Mouse (Mus musculus) right cerebral cortex, postnatal 36 days (tissue): ENCODE data around the gene Mical3.

Source experiments
- DNase-seq, 2 experiments: peaks; one replicate each; pipeline ENCODE4 v3.0.0; 2022; ENCODE audit warnings: low spot score in 2 of 2, mixed read lengths in 1 of 2

Gene Mical3

DNA sequence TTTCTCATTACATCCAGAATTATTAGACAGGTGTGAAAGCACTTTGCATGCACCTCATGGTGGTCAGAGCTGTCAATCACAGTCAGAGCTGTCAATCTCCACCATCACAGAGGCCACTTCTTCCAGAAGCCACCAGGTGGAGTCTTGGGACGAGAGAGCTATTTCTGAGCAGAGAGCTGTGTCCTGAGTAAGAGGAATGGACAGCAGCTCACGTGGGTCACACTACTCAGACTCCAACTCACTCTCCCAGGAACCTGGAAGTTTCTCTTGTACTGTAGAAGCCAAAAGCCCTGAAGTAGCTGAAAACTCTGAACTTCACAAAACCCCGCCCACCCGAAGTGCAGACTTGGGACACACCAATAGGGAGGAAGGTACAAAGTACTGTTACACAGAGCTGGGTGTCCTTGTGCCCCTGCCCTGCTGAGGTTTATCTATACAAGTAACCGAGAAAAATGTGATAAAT lies 227.3 kb downstream of the Mical3 start:
- no peak for DNase-seq

DNA sequence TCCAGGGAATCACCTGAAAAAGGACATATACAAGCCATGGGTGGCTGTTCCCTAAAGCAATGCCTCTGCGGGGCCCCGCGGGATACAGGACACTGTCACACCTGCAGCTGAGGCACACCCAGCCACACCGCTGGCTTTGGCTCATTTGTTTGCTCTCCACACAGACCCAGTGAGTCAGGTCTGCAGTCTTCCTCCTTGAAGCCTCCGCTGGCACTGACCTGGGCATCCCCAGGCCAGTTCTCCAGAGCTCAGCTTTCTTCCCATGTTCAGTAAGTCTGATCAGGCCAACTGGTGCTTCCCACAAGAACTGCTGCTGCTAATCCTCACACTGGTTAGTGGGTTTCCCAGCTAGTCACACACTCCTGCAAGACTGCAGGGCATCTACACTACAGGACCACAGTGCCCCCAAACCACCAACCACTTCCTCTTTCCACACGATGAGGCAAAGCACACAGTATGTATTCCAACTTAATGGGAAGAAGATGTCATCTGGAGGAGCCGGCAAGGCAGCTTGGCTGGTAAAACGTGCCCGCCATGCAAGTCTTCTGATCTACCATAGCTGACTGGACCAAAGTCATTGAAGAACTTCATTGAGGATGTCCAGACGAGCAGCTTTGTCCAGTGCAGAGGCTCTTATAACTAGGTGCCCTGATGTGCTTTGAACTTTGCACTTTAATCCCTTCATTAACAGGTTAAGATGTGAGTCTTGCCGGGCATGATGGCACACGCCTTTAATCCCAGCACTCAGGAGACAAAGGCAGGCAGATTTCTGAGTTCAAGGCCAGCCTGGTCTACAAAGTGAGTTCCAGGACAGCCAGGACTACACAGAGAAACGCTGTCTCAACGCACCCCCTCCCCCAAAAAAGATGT lies 228.8 kb downstream of the Mical3 start:
- DNase-seq, result no peak

DNA sequence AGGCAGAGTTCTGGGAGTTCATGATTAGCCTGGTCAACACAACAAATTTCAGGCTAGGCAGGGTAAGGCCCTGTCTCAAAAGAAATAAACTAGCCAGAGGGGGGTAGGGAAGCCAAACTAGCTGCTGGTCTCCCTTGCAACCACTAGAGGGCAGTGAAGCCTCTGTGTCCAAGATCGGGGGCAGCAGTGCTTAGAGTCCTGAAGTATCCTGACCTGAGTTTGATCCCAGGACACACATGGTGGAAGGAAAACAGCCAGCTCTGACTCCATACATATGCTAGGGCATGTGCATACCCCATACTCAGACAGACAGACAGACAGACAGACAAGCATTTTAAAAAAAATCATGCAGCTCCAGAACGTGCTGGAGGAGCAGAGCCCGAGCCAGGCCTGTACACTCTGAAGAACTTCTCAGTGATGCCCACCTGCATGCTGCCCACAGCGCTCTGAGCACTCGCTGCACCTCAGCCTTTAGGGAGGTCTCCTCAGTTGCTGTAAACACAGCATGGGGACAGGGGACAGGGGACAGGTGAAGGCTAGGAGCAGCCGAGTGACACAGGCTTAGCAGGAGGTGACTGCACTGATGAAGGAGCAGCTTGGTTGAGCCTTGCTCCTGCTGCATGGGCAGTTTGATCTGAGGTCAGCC lies 232.5 kb downstream of the Mical3 start:
- no peak for DNase-seq

DNA sequence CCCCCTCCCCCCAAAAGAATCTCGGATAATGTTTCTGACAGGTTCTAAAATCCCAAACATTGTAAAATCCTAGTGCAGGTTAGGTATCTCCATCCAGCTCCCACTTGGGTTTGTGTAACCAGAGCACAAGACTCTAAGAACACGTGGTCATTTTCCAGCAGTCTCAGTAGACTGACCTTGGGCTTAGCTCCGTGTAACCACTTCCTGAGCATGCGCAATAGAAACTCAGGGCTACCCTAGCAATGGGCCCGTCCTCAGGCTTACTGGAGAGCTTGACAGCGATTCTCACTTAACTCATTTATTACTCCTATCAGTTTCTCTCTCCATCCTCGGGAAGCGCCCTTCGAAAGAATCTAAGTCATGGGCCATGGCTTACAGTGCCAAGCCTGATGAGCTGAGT lies 236.3 kb downstream of the Mical3 start:
- DNase-seq, result no peak

DNA sequence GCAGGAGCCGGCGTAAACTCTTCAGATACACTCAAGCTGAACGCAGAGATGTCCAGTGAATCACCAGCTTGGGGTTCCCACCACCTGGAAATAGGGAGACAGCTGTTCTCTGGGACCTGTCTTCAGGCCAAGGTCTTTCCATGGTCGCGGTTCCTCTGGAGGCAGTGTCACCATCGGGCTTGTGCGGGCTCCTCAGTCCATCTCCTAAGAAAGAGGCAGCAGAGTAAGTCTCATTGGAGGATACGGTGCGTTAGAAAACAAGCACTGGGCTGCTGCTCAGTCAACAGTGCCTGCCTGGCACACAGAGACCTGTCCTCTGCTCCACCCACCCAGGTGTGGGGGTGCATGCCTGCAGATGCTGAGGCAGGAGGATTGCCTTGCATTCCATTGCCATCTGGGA lies 236.7 kb downstream of the Mical3 start:
- no peak for DNase-seq

DNA sequence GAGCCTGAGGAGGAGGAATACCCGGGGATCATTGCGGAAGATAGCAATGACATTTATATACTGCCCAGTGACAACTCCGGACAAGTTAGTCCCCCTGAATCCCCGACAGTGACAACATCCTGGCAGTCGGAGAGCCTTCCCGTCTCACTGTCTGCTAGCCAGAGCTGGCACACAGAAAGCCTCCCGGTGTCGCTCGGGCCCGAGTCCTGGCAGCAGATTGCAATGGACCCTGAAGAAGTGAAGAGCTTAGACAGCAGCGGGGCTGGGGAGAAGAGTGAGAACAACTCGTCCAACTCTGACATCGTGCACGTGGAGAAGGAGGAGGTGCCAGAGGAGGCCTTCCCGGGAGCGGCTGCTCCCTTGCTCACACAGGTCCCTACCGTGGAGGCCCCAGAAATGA lies 244.1 kb downstream of the Mical3 start:
- no peak for DNase-seq

DNA sequence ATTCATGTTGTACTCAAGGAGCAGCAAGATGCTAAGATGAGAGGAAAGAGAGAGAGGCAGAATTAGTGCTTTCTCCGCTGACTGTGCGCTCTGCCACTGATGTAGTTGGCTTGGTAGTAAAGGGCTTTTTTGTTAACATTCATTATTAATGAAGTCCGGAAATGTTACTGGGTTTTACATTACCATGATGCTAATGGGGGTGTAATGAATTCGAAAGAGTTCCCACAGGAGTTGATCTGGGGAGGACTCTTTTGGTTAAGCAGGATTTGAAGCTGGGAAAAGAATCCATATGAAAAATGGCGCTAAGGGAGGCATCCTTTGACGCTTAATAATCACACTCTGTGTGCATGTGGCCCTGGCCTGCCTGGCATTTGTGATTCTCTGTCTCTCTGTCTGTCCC lies 246.4 kb downstream of the Mical3 start:
- no peak for DNase-seq
